Mouse (Mus musculus): Measurements from ENCODE around the gene Pcp2. TPM values are rescaled to one million over a fixed set of nuclear protein-coding genes. Genes with fewer than 3 reads are reported as not detected.

The Pcp2 gene
- not detected in 2 replicates for total RNA-seq (2014; rRNA removed)
- not detected in 2 replicates for polyA plus RNA-seq (2015; fragmentation: Nextera tagmentation; extraction: Ambion mirVana)

GRCm38 (mm10) chr8:3625445-3625844 is at the start of gene Pcp2:
Pcp2 (minus strand) TSS chr8:3625545.
- 75% methylated on average over 1 of the region's 1 CpGs for WGBS
- Histone ChIP-seq H3K27ac (ENCODE audit: low read depth, low read length) (no peak within 1 kb of the TSS), H3K9ac (no peak within 1 kb of the TSS), H3K9me3 (ENCODE audit: low read length) (no peaks in the 10 kb centered on the region), H3K4me3 (ENCODE audit: low read depth, low read length) (no peak within 1 kb of the TSS), H3K36me3 (ENCODE audit: insufficient read depth) (no peaks in the 10 kb centered on the region), H3K27me3 (ENCODE audit: insufficient read depth, low read length) (no peaks in the 10 kb centered on the region), H3K4me2 (ENCODE audit: low read depth) (no peak within 1 kb of the TSS), H3K4me1 (ENCODE audit: insufficient read depth) (peaks cover 8% of the 10 kb centered on the region)
- DNase-seq, result no peak
- no peak for ATAC-seq
- no peak for TF ChIP-seq CTCF (IDR thresholded peaks at IDR 0.05; ENCODE audit: low read depth)

- H3K4me1 ChIP-seq (ENCODE audit: insufficient read depth), result no peaks in the 10 kb centered on the region
- ATAC-seq (no peak), DNase-seq (no peak)
- no peak overlapping the region for H3K9ac ChIP-seq
- no peak for TF ChIP-seq CTCF (IDR thresholded peaks at IDR 0.05; ENCODE audit: low read depth)
- H3K9me3 ChIP-seq (ENCODE audit: low read length), result no peaks in the 10 kb centered on the region
- WGBS, result 43% methylated on average over 3 of the region's 3 CpGs
- no peak overlapping the region for H3K27ac ChIP-seq (ENCODE audit: low read depth, low read length)
- no peaks in the 10 kb centered on the region for H3K27me3 ChIP-seq (ENCODE audit: insufficient read depth, low read length)
- H3K4me2 ChIP-seq (ENCODE audit: low read depth), result no peak overlapping the region
- no peak overlapping the region for H3K4me3 ChIP-seq (ENCODE audit: low read depth, low read length)
- peaks cover 8% of the 10 kb centered on the region; the same call in 1 of the 2 replicates for H3K36me3 ChIP-seq (ENCODE audit: insufficient read depth)
Observed at GRCm38 (mm10) chr8:3674671-3675070, 49.3 kb upstream of the Pcp2 start.

- DNase-seq (peak; percentile 92), ATAC-seq (peak; percentile 87)
- Histone ChIP-seq H3K4me3 (ENCODE audit: low read depth, low read length) (peak within 1 kb of the TSS; percentile 58), H3K4me1 (ENCODE audit: insufficient read depth) (no peaks in the 10 kb centered on the region), H3K36me3 (ENCODE audit: insufficient read depth) (no peaks in the 10 kb centered on the region), H3K9me3 (ENCODE audit: low read length) (no peaks in the 10 kb centered on the region), H3K4me2 (ENCODE audit: low read depth) (peak within 1 kb of the TSS; percentile 63), H3K27me3 (ENCODE audit: insufficient read depth, low read length) (no peaks in the 10 kb centered on the region), H3K9ac (peak within 1 kb of the TSS; percentile 65), H3K27ac (ENCODE audit: low read depth, low read length) (peak within 1 kb of the TSS; percentile 74)
- TF ChIP-seq CTCF (IDR thresholded peaks at IDR 0.05; ENCODE audit: low read depth), result peak; percentile 89
- WGBS, result under 1% methylated on average over 23 of the region's 23 CpGs
Observed at GRCm38 (mm10) chr8:3671980-3672491, 46.7 kb upstream of the Pcp2 start, which contains the start of gene Fcor. Fcor (minus strand) TSS chr8:3672362.

GRCm38 (mm10) chr8:3670388-3670787 is 45.0 kb upstream of the Pcp2 start:
- 82% methylated on average over 2 of the region's 2 CpGs for WGBS
- DNase-seq (no peak), ATAC-seq (no peak)
- H3K9ac ChIP-seq, result no peak overlapping the region
- H3K4me1 ChIP-seq (ENCODE audit: insufficient read depth), result no peaks in the 10 kb centered on the region
- no peak overlapping the region for H3K27ac ChIP-seq (ENCODE audit: low read depth, low read length)
- no peaks in the 10 kb centered on the region for H3K9me3 ChIP-seq (ENCODE audit: low read length)
- no peak overlapping the region for H3K4me3 ChIP-seq (ENCODE audit: low read depth, low read length)
- H3K4me2 ChIP-seq (ENCODE audit: low read depth), result no peak overlapping the region
- TF ChIP-seq CTCF (IDR thresholded peaks at IDR 0.05; ENCODE audit: low read depth), result no peak
- H3K27me3 ChIP-seq (ENCODE audit: insufficient read depth, low read length), result no peaks in the 10 kb centered on the region
- H3K36me3 ChIP-seq (ENCODE audit: insufficient read depth), result no peaks in the 10 kb centered on the region

- Histone ChIP-seq H3K4me1 (ENCODE audit: insufficient read depth) (no peaks in the 10 kb centered on the region), H3K4me2 (ENCODE audit: low read depth) (no peak within 1 kb of the TSS), H3K4me3 (ENCODE audit: low read depth, low read length) (no peak within 1 kb of the TSS), H3K27ac (ENCODE audit: low read depth, low read length) (no peak within 1 kb of the TSS), H3K9me3 (ENCODE audit: low read length) (no peaks in the 10 kb centered on the region), H3K9ac (no peak within 1 kb of the TSS), H3K36me3 (ENCODE audit: insufficient read depth) (no peaks in the 10 kb centered on the region), H3K27me3 (ENCODE audit: insufficient read depth, low read length) (no peaks in the 10 kb centered on the region)
- WGBS, result 79% methylated on average over 6 of the region's 6 CpGs
- ATAC-seq (no peak), DNase-seq (no peak)
- no peak for TF ChIP-seq CTCF (IDR thresholded peaks at IDR 0.05; ENCODE audit: low read depth)
Observed at GRCm38 (mm10) chr8:3665507-3665906, 40.2 kb upstream of the Pcp2 start, which contains the start of gene Mcemp1. Mcemp1 (plus strand) TSS chr8:3665754.

GRCm38 (mm10) chr8:3664405-3664804 is 39.1 kb upstream of the Pcp2 start:
- Histone ChIP-seq H3K4me1 (ENCODE audit: insufficient read depth) (no peaks in the 10 kb centered on the region), H3K27ac (ENCODE audit: low read depth, low read length) (no peak overlapping the region), H3K27me3 (ENCODE audit: insufficient read depth, low read length) (no peaks in the 10 kb centered on the region), H3K9ac (no peak overlapping the region), H3K36me3 (ENCODE audit: insufficient read depth) (no peaks in the 10 kb centered on the region), H3K9me3 (ENCODE audit: low read length) (no peaks in the 10 kb centered on the region), H3K4me3 (ENCODE audit: low read depth, low read length) (no peak overlapping the region), H3K4me2 (ENCODE audit: low read depth) (no peak overlapping the region)
- ATAC-seq (no peak), DNase-seq (no peak)
- no peak for TF ChIP-seq CTCF (IDR thresholded peaks at IDR 0.05; ENCODE audit: low read depth)
- 53% methylated on average over 5 of the region's 5 CpGs for WGBS

GRCm38 (mm10) chr8:3660889-3661288 is 35.5 kb upstream of the Pcp2 start:
- H3K27me3 ChIP-seq (ENCODE audit: insufficient read depth, low read length), result no peaks in the 10 kb centered on the region
- ATAC-seq, result no peak
- TF ChIP-seq CTCF (IDR thresholded peaks at IDR 0.05; ENCODE audit: low read depth), result no peak

More at GRCm38 (mm10) chr8:3660889-3661288, 35.5 kb upstream of the Pcp2 start:
- H3K9ac ChIP-seq, result no peak overlapping the region
- no peak for DNase-seq
- no peaks in the 10 kb centered on the region for H3K9me3 ChIP-seq (ENCODE audit: low read length)
- no peak overlapping the region for H3K4me3 ChIP-seq (ENCODE audit: low read depth, low read length)
- H3K36me3 ChIP-seq (ENCODE audit: insufficient read depth), result no peaks in the 10 kb centered on the region
- H3K4me1 ChIP-seq (ENCODE audit: insufficient read depth), result no peaks in the 10 kb centered on the region
- WGBS, result 86% methylated on average over 8 of the region's 8 CpGs
- H3K27ac ChIP-seq (ENCODE audit: low read depth, low read length), result no peak overlapping the region
- no peak overlapping the region for H3K4me2 ChIP-seq (ENCODE audit: low read depth)
